Mouse (Mus musculus) neural tube, embryonic 12.5 days (tissue): ENCODE measurements at regions not wholly inside any gene's neighbourhood (a gene's known extent, or its start where the extent isn't known, plus 50 kb on each side); places are given as distances from the start of the nearest gene placed in this dataset.
"Not testable (repeated sequence)": the region's sequence is repeated elsewhere in the genome, so short reads cannot be mapped to it uniquely, and the experiment has no call there.

ENCODE experiments used
- ATAC-seq: fragments of 200-750 bp; cut with Nextera tagmentation; 2 replicates; pipeline ENCODE4 v1.8.0; 2017; ENCODE audit warnings: low read depth, mild to moderate bottlenecking, moderate TSS enrichment, moderate library complexity; ENCODE audit not compliant: low FRiP score
- H3K27ac ChIP-seq: fragments of 300-500 bp; sonication (generic); 2 replicates; pipeline ENCODE4 v1.5.1; 2016
- H3K27me3 ChIP-seq: fragments of 300-500 bp; sonication (generic); replicated peaks from 2 replicates; pipeline ENCODE4 v1.6.1; 2016; ENCODE audit warnings: mild to moderate bottlenecking
- H3K36me3 ChIP-seq: fragments of 300-500 bp; sonication (generic); 2 replicates; pipeline ENCODE4 v1.6.1; 2016; ENCODE audit warnings: mild to moderate bottlenecking
- H3K4me1 ChIP-seq: fragments of 300-500 bp; sonication (generic); 2 replicates; pipeline ENCODE4 v1.6.1; 2016
- H3K4me2 ChIP-seq: fragments of 300-500 bp; sonication (generic); replicated peaks from 2 replicates; pipeline ENCODE4 v1.6.1; 2016; ENCODE audit warnings: mild to moderate bottlenecking
- H3K4me3 ChIP-seq: fragments of 300-500 bp; sonication (generic); 2 replicates; pipeline ENCODE4 v1.5.1; 2016
- H3K9ac ChIP-seq: fragments of 300-500 bp; sonication (generic); 2 replicates; pipeline ENCODE4 v1.6.1; 2016; ENCODE audit warnings: mild to moderate bottlenecking
- H3K9me3 ChIP-seq: fragments of 300-500 bp; sonication (generic); 2 replicates; pipeline ENCODE4 v1.6.1; 2016; ENCODE audit warnings: mild to moderate bottlenecking
- WGBS: fragments of 180-500 bp; shearing (Covaris S2); methylation state at CpG from one replicate; pipeline ENCODE4 v1.1.7; 2016; 5-methylcytosine and 5-hydroxymethylcytosine counted together

- no peaks in the 10 kb centered on the region for H3K27me3 ChIP-seq
- 89% methylated on average over 1 of the region's 1 CpGs for WGBS
These were observed 234.8 kb upstream of the Adarb2 start for GRCm38 (mm10) chr13:7967886-7968285.

GRCm38 (mm10) chr13:7994198-7994597, 208.5 kb upstream of the Adarb2 start:
- Histone ChIP-seq H3K4me1 (no peaks in the 10 kb centered on the region), H3K4me3 (no peak overlapping the region), H3K27me3 (no peaks in the 10 kb centered on the region), H3K27ac (no peak overlapping the region), H3K9ac (no peak overlapping the region), H3K4me2 (no peak overlapping the region), H3K9me3 (no peaks in the 10 kb centered on the region), H3K36me3 (no peaks in the 10 kb centered on the region)
- WGBS = 77% methylated on average over 5 of the region's 5 CpGs
- no peak for ATAC-seq

More at GRCm38 (mm10) chr13:7967886-7968285, 234.8 kb upstream of the Adarb2 start:
- H3K4me2 ChIP-seq = no peak overlapping the region
- no peak overlapping the region for H3K9ac ChIP-seq
- no peaks in the 10 kb centered on the region for H3K36me3 ChIP-seq
- no peaks in the 10 kb centered on the region for H3K9me3 ChIP-seq
- no peak overlapping the region for H3K27ac ChIP-seq
- no peak for ATAC-seq
- no peak overlapping the region for H3K4me3 ChIP-seq
- no peaks in the 10 kb centered on the region for H3K4me1 ChIP-seq

GRCm38 (mm10) chr13:8030096-8030495, 172.6 kb upstream of the Adarb2 start:
- not testable (repeated sequence) for H3K36me3 ChIP-seq, H3K9ac ChIP-seq, H3K27me3 ChIP-seq, H3K9me3 ChIP-seq, H3K4me1 ChIP-seq, H3K4me2 ChIP-seq, ATAC-seq, H3K4me3 ChIP-seq, H3K27ac ChIP-seq
- 75% methylated on average over 4 of the region's 4 CpGs for whole genome bisulfite sequencing

GRCm38 (mm10) chr13:8050930-8051495, 151.7 kb upstream of the Adarb2 start:
- 84% methylated on average over 3 of the region's 3 CpGs for WGBS
- ATAC-seq = no peak
- Histone ChIP-seq H3K27ac (no peak overlapping the region), H3K4me2 (no peak overlapping the region), H3K4me3 (no peak overlapping the region), H3K9me3 (no peaks in the 10 kb centered on the region), H3K9ac (no peak overlapping the region), H3K27me3 (no peaks in the 10 kb centered on the region), H3K36me3 (no peaks in the 10 kb centered on the region), H3K4me1 (no peaks in the 10 kb centered on the region)

GRCm38 (mm10) chr13:8056122-8056818, 146.4 kb upstream of the Adarb2 start:
- H3K36me3 ChIP-seq = no peaks in the 10 kb centered on the region
- no peak overlapping the region for H3K4me3 ChIP-seq
- no peak overlapping the region for H3K9ac ChIP-seq
- H3K4me1 ChIP-seq = no peaks in the 10 kb centered on the region
- ATAC-seq = no peak
- no peak overlapping the region for H3K4me2 ChIP-seq
- WGBS = 72% methylated on average over 4 of the region's 4 CpGs
- no peaks in the 10 kb centered on the region for H3K27me3 ChIP-seq
- no peaks in the 10 kb centered on the region for H3K9me3 ChIP-seq
- H3K27ac ChIP-seq = no peak overlapping the region

- no peak overlapping the region for H3K4me2 ChIP-seq
- H3K27ac ChIP-seq = no peak overlapping the region
- no peaks in the 10 kb centered on the region for H3K9me3 ChIP-seq
- H3K4me1 ChIP-seq = no peaks in the 10 kb centered on the region
- no peak overlapping the region for H3K9ac ChIP-seq
- H3K27me3 ChIP-seq = no peaks in the 10 kb centered on the region
- no peak overlapping the region for H3K4me3 ChIP-seq
- H3K36me3 ChIP-seq = no peaks in the 10 kb centered on the region
- no peak for ATAC-seq
- 82% methylated on average over 2 of the region's 2 CpGs for WGBS
These were observed 115.5 kb upstream of the Adarb2 start for GRCm38 (mm10) chr13:8087154-8087553.

GRCm38 (mm10) chr13:8089519-8089918, 113.1 kb upstream of the Adarb2 start:
- Histone ChIP-seq H3K9me3 (no peaks in the 10 kb centered on the region), H3K27me3 (no peaks in the 10 kb centered on the region), H3K4me2 (no peak overlapping the region), H3K36me3 (no peaks in the 10 kb centered on the region), H3K27ac (no peak overlapping the region), H3K9ac (no peak overlapping the region), H3K4me3 (no peak overlapping the region), H3K4me1 (no peaks in the 10 kb centered on the region)
- ATAC-seq = no peak
- WGBS = 75% methylated on average over 4 of the region's 4 CpGs

GRCm38 (mm10) chr13:8108701-8109100, 94.0 kb upstream of the Adarb2 start:
- Histone ChIP-seq H3K4me3 (no peak overlapping the region), H3K4me1 (peaks cover 12% of the 10 kb centered on the region; the same call in 1 of the 2 replicates), H3K36me3 (no peaks in the 10 kb centered on the region), H3K4me2 (no peak overlapping the region), H3K27ac (no peak overlapping the region), H3K27me3 (no peaks in the 10 kb centered on the region), H3K9ac (no peak overlapping the region), H3K9me3 (no peaks in the 10 kb centered on the region)
- no peak for ATAC-seq
- WGBS = 38% methylated on average over 5 of the region's 5 CpGs

- WGBS = 18% methylated on average over 1 of the region's 1 CpGs
- peaks cover 12% of the 10 kb centered on the region; the same call in 1 of the 2 replicates for H3K4me1 ChIP-seq
- H3K4me3 ChIP-seq = no peak overlapping the region
- peak; percentile 81 for ATAC-seq
- H3K36me3 ChIP-seq = no peaks in the 10 kb centered on the region
- H3K9me3 ChIP-seq = no peaks in the 10 kb centered on the region
- no peak overlapping the region for H3K27ac ChIP-seq
- H3K9ac ChIP-seq = no peak overlapping the region
- no peaks in the 10 kb centered on the region for H3K27me3 ChIP-seq
- H3K4me2 ChIP-seq = peak overlapping the region; percentile 12; the same call in 1 of the 2 replicates
These were observed 89.7 kb upstream of the Adarb2 start for GRCm38 (mm10) chr13:8112953-8113352.

- Histone ChIP-seq H3K4me3 (no peak overlapping the region), H3K9me3 (no peaks in the 10 kb centered on the region), H3K36me3 (no peaks in the 10 kb centered on the region), H3K27me3 (no peaks in the 10 kb centered on the region), H3K4me2 (no peak overlapping the region), H3K27ac (no peak overlapping the region), H3K4me1 (no peaks in the 10 kb centered on the region), H3K9ac (no peak overlapping the region)
- 77% methylated on average over 5 of the region's 5 CpGs for WGBS
- no peak for ATAC-seq
These were observed 83.7 kb upstream of the Adarb2 start for GRCm38 (mm10) chr13:8119013-8119412.

GRCm38 (mm10) chr13:8119986-8120385, 82.7 kb upstream of the Adarb2 start:
- no peak for ATAC-seq
- Histone ChIP-seq H3K27me3 (no peaks in the 10 kb centered on the region), H3K4me1 (no peaks in the 10 kb centered on the region), H3K27ac (no peak overlapping the region), H3K9ac (no peak overlapping the region), H3K4me3 (no peak overlapping the region), H3K36me3 (no peaks in the 10 kb centered on the region), H3K4me2 (no peak overlapping the region), H3K9me3 (no peaks in the 10 kb centered on the region)
- WGBS = 82% methylated on average over 2 of the region's 2 CpGs

- no peaks in the 10 kb centered on the region for H3K9me3 ChIP-seq
- ATAC-seq = no peak
- no peaks in the 10 kb centered on the region for H3K36me3 ChIP-seq
- H3K27me3 ChIP-seq = no peaks in the 10 kb centered on the region
- no peak overlapping the region for H3K27ac ChIP-seq
- H3K9ac ChIP-seq = no peak overlapping the region
- H3K4me2 ChIP-seq = no peak overlapping the region
- H3K4me1 ChIP-seq = no peaks in the 10 kb centered on the region
- no peak overlapping the region for H3K4me3 ChIP-seq
- WGBS = 93% methylated on average over 2 of the region's 2 CpGs
These were observed 67.9 kb upstream of the Adarb2 start for GRCm38 (mm10) chr13:8134764-8135163.

- WGBS = 81% methylated on average over 1 of the region's 1 CpGs
- H3K9ac ChIP-seq = no peak overlapping the region
- no peak overlapping the region for H3K4me3 ChIP-seq
- no peaks in the 10 kb centered on the region for H3K36me3 ChIP-seq
- H3K27ac ChIP-seq = no peak overlapping the region
- H3K27me3 ChIP-seq = no peaks in the 10 kb centered on the region
- H3K4me2 ChIP-seq = no peak overlapping the region
- no peaks in the 10 kb centered on the region for H3K4me1 ChIP-seq
- ATAC-seq = no peak
- no peaks in the 10 kb centered on the region for H3K9me3 ChIP-seq
These were observed 63.3 kb upstream of the Adarb2 start for GRCm38 (mm10) chr13:8139396-8139795.
